Mouse (Mus musculus) embryo, embryonic 10 days (tissue): ENCODE results near the gene Hdac9.

Experiments
- DNase-seq: peaks from one replicate; pipeline ENCODE4 v3.0.0-alpha.2; 2015; ENCODE audit warnings: low spot score

Hdac9 gene

GRCm38 (mm10) chr12:34604521-34604920 is 312.4 kb downstream of the Hdac9 start:
- DNase-seq, result no peak

GRCm38 (mm10) chr12:34594167-34594793 is 322.6 kb downstream of the Hdac9 start:
- DNase-seq, result no peak

- DNase-seq, result peak; percentile 24
These were observed 329.7 kb downstream of the Hdac9 start for GRCm38 (mm10) chr12:34587171-34587570.

DNA sequence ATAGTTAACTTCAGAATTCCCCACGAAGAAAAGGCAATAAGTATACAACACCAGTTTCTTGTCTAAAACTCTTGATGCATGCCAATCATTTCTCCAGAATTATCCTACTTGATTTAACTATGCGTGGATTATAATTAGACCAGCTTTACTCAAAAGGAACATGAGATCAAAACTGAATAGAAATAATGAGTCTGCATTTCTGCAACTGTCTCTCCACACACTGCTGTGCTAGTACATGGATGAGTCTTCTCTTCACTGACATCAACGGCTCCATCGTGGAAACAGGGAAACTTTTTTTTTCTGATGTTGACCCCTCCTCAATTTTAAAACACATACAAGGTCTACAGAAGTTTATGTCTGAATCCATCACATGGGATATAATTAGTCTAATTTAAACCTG is 334.4 kb downstream of the Hdac9 start:
- no peak for DNase-seq

DNA sequence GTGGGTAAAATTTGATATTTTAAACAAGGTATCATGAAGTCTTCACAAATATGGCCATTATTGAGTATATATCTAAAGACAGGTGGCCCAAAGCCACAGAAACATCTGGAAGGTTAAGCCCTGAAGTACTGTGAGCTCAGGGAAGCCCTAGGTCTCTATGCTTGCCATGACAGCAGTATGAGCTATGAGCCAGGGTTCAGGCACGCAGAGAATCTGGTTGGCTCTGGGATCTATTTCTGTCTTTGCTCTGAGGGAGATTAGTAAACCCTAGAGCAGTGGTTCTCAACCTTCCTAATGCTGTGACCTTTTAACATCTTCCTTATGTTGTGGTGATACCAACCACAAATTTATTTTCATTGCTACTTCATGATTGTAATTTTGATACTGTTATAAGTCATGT is 337.7 kb downstream of the Hdac9 start:
- DNase-seq, result no peak

- no peak for DNase-seq
These were observed 345.8 kb downstream of the Hdac9 start for GRCm38 (mm10) chr12:34571069-34571468.

DNA sequence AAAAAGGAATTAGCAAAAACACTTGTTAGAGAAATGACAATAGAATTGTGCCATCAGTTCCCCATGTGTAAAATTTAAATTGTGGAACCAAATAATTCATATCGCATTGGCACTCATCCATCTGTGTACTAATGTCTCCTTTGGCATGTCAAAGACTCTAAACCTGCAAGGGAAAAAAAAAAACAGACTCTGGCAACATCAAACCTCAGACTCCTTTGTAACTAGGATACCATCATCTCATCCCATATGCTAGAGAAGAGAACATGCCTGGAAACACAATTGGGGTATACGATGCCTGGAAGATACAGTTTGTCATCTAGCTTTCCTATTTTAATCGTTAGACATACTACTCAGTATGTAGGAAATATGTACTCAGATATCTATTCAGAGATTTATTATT is 347.4 kb downstream of the Hdac9 start:
- no peak for DNase-seq

DNA sequence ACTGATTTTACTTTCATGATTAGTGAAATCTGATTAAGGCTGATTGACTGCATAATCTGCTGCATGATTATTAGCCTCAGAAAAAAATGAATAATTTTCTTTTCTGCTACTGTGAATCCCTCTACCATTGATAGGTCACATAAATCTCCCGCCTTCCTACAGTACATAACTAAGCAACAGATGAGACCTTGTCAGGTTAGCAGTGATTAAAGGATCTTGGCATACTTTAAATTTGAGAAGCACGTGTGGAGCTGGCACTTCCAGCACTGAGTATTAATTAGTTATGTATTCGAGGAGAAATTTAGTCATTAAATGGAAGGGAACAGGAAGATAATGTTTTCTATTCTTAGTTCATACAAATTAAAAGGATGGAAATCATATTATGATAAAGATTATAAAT is 347.8 kb downstream of the Hdac9 start:
- DNase-seq, result no peak

DNA sequence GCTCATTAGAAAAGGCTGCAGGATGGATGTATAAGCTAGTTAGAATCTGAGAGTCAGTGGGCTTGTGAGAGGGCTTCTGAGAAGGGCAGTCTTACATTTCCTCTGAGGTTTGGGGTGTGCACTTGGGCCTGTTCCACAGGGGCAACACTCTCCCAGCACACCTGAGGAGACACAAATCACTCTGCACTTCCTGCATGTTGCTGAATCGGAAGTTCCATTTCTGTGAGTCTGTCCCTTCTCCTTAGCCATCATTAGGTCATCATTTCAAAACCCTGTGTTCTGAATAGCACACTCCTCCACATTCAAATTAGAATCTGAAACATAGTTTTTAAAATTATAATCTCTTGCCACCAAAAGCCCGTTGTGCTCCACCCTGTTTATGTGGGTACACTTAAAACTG is 354.6 kb downstream of the Hdac9 start:
- DNase-seq, result no peak

- peak; percentile 16 for DNase-seq
These were observed 357.9 kb downstream of the Hdac9 start for GRCm38 (mm10) chr12:34559001-34559400.

GRCm38 (mm10) chr12:34554803-34555202 is 362.1 kb downstream of the Hdac9 start:
- DNase-seq, result no peak

- no peak for DNase-seq
These were observed 366.6 kb downstream of the Hdac9 start for GRCm38 (mm10) chr12:34550268-34550667.

DNA sequence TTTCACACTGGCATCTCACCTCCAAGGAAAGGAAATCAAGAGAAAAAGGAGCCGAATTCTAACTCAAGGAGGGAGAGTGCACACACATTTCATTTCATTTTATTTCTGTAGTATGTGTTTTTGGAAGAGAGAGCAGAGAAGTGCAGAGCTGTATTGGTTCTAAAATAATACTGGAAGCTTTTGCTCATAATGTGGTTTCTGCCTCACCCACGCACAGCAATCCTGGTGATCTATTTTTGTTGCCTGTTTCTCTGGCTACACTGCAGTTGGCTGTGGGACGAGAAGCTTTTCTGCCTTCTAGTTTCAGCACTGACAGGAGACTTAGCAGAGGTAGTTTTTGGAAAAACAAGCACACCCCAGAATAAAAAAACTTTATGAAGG is 387.7 kb downstream of the Hdac9 start:
- DNase-seq, result no peak

DNA sequence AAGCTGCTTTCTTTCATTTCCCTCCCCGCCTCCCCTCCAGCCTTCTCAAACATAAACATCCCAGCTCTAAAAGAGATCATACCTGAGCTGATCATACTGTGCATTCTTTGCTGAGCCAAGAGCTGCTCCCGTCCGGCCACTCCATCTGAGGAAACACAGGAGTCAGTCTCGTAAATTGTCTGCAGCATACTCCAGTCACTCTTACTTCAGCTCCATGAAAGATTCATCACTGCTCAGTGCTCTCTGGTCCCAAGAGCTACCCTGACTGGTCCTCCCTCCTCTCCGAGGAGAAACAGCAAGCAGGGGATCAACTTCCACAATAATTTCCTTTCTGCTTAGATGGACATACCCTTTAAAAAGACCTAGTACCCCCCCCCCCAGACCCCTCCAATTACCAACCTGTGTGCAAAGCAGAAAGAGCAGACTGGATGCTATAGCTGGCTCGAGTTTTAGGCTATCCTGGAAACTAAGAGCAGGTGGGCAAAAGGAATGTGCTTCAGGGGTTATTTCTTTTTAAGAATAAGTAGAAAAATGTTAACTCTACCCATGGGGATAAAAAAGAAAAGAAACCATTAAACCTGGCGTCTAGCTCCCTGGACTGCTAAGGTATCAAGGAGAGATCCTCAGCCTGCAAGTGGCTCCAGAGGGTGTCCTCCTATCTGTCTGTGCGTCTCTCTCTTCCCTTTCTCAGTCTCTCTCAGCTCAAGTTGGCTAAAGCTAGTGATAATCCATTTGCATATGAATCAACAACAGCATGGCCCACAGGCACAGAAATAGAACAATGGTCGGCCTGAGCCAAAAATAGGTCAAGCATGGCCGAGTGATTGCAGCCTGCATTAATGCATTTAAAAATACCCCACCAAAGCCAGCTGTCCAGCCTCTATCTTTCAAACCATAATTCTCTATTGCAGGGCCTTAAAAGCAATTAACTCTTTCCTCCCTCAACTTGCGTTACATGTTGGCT is 388.4 kb downstream of the Hdac9 start:
- DNase-seq, result peak; percentile 72

- no peak for DNase-seq
These were observed 389.1 kb downstream of the Hdac9 start for GRCm38 (mm10) chr12:34527761-34528160.

DNA sequence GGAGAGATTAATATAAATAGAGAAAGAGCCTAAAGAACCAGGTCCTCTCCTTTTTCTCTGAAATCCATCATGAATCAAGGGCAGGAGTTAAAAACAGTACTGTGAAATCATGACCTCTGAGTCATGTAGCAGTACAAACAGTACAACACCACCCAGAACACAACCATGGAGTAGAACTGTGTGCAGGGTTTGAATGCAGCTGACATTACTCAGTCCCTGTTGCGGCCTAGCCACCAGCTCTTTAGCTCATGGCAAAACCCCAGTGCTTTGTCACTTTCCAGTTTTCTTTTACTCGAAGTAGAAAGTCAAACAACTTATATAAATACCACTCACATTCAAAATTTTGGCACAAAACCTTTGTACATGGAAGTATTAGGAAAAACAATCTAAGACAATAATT is 395.4 kb downstream of the Hdac9 start:
- no peak for DNase-seq

- DNase-seq, result no peak
These were observed 399.9 kb downstream of the Hdac9 start for GRCm38 (mm10) chr12:34516769-34517562.

GRCm38 (mm10) chr12:34506345-34506744 is 410.6 kb downstream of the Hdac9 start:
- no peak for DNase-seq

DNA sequence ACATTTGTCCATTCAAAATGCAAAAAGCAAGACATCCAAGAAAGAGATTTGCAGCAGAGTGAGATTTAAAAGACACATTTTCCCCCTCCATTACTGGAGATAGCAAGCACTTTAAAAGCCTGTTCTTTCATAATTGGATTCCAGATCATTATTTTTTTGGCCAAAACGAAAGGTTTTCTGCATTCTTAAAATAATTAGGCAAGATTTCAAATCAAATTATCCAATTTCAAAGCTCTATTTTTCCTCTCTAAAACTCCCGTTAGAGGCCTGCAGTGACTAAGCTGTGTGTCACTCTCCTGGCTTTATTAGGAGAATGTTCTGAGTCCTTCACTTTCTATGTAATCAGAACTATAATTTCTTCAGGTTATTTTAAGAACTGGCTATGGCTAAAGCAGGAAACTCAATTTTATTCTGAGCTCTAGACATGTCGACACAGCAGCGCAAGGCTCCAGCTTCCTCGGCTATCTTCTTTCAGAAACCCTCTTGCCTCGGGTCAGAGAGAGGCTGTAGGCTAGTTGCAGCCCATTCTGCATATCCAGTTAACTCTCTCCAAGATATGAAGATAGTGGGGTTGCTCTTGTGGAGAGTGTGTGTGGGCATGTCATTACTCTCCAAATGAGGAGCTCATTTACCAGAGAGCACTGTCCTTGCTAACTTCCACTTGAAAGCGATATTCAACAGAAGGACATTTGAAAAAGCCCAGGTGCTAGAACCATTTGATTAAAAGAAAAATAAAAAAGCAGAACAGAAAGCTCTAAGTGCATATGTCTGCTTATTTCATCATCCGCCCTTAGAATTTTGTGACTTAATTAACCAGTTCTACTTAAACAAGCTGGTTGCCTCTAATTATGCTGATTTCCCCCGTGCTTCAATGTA is 417.9 kb downstream of the Hdac9 start:
- DNase-seq, result no peak

- DNase-seq, result no peak
These were observed 418.6 kb downstream of the Hdac9 start for GRCm38 (mm10) chr12:34498331-34498730.

DNA sequence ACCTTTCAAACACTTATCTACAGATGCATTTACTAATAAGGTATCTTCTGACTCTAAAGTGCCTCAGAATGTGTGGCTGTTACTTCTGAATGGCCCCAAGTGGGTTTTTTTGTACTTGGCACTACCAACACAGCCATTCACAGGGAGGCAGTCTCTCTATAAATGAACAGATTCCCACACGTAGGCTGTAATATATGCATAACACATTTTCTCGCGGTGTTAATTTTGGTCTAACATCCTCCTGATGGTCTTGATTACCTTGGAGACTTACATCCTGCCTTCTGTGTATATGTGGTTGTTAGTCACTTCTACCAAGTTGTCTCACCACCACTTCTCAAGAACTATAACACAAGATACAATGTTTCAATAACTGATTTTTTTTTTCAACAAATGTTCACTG is 419.2 kb downstream of the Hdac9 start:
- no peak for DNase-seq

DNA sequence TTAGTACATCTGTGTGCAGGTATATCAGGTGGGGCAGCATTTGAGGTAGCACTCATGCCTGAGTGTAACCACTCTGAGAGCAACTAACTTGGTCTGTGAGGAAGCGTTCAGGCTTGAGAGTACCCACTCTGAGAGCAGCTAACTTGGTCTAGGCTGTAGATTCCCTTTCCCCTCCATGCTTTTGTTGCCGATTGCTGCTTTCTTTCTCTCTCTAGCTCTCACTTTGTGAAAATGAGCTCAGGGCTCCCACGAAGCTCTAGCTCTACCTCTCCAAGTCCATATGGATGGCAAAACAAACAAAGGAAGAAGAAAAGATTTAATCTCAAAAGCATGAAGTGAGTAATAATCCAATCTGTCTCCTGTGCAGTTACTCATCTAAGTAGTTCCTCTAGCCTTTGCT is 421.0 kb downstream of the Hdac9 start:
- no peak for DNase-seq
